Mouse (Mus musculus): ENCODE measurements around the gene Urb1.

Gene Urb1

GRCm38 (mm10) chr16:90822981-90823380 is 12.8 kb upstream of the Urb1 start:
- no peak for DNase-seq (ENCODE audit: low spot score)

- DNase-seq (ENCODE audit: low spot score), result no peak
Observed at GRCm38 (mm10) chr16:90822284-90822935, 12.2 kb upstream of the Urb1 start.

GRCm38 (mm10) chr16:90821046-90821697 is 11.0 kb upstream of the Urb1 start:
- DNase-seq (ENCODE audit: low spot score), result no peak

GRCm38 (mm10) chr16:90820326-90820725 is 10.1 kb upstream of the Urb1 start:
- no peak for DNase-seq (ENCODE audit: low spot score)

GRCm38 (mm10) chr16:90812086-90812485 is 1.9 kb upstream of the Urb1 start:
- no peak for DNase-seq (ENCODE audit: low spot score)

GRCm38 (mm10) chr16:90810716-90811256 is 573 bp upstream of the Urb1 start:
- no peak for DNase-seq (ENCODE audit: low spot score)

- no peak for DNase-seq (ENCODE audit: low spot score)
Observed at GRCm38 (mm10) chr16:90804466-90804865, 5.7 kb downstream of the Urb1 start.

GRCm38 (mm10) chr16:90801928-90802327 is 8.3 kb downstream of the Urb1 start:
- DNase-seq (ENCODE audit: low spot score), result no peak

- no peak for DNase-seq (ENCODE audit: low spot score)
Observed at GRCm38 (mm10) chr16:90801251-90801650, 9.0 kb downstream of the Urb1 start.

GRCm38 (mm10) chr16:90799840-90800239 is 10.4 kb downstream of the Urb1 start:
- no peak for DNase-seq (ENCODE audit: low spot score)

GRCm38 (mm10) chr16:90798848-90799247 is 11.4 kb downstream of the Urb1 start:
- no peak for DNase-seq (ENCODE audit: low spot score)

GRCm38 (mm10) chr16:90798446-90798845 is 11.8 kb downstream of the Urb1 start:
- no peak for DNase-seq (ENCODE audit: low spot score)

GRCm38 (mm10) chr16:90794708-90795107 is 15.5 kb downstream of the Urb1 start:
- DNase-seq (ENCODE audit: low spot score), result no peak

- DNase-seq (ENCODE audit: low spot score), result no peak
Observed at GRCm38 (mm10) chr16:90792500-90792899, 17.7 kb downstream of the Urb1 start.

GRCm38 (mm10) chr16:90792066-90792465 is 18.1 kb downstream of the Urb1 start:
- no peak for DNase-seq (ENCODE audit: low spot score)

- no peak for DNase-seq (ENCODE audit: low spot score)
Observed at GRCm38 (mm10) chr16:90790946-90791345, 19.3 kb downstream of the Urb1 start.

- DNase-seq (ENCODE audit: low spot score), result no peak
Observed at GRCm38 (mm10) chr16:90788580-90788979, 21.6 kb downstream of the Urb1 start.

- no peak for DNase-seq (ENCODE audit: low spot score)
Observed at GRCm38 (mm10) chr16:90785257-90785656, 25.0 kb downstream of the Urb1 start.

GRCm38 (mm10) chr16:90783302-90783701 is 26.9 kb downstream of the Urb1 start:
- no peak for DNase-seq (ENCODE audit: low spot score)

- no peak for DNase-seq (ENCODE audit: low spot score)
Observed at GRCm38 (mm10) chr16:90779783-90780182, 30.4 kb downstream of the Urb1 start.

- no peak for DNase-seq (ENCODE audit: low spot score)
Observed at GRCm38 (mm10) chr16:90775946-90776520, 34.2 kb downstream of the Urb1 start.

- no peak for DNase-seq (ENCODE audit: low spot score)
Observed at GRCm38 (mm10) chr16:90774646-90775045, 35.6 kb downstream of the Urb1 start.

GRCm38 (mm10) chr16:90774216-90774615 is 36.0 kb downstream of the Urb1 start:
- no peak for DNase-seq (ENCODE audit: low spot score)
